Mouse (Mus musculus) kidney, adult 2 months (tissue): ENCODE data around the gene Arf3.

Experiments
- CTCF ChIP-seq: fragments of 200-500 bp; conservative IDR thresholded peaks from 2 replicates; pipeline ENCODE4 v1.5.1; 2011; ENCODE audit warnings: low read depth, mild to moderate bottlenecking, control low read depth, low read length, moderate library complexity, mixed read lengths; ENCODE audit not compliant: insufficient read depth, insufficient read length
- POLR2A ChIP-seq: fragments of 200-500 bp; IDR thresholded peaks from one replicate; pipeline ENCODE4 v1.6.1; 2011; ENCODE audit warnings: low read depth, low read length, control low read depth

DNA sequence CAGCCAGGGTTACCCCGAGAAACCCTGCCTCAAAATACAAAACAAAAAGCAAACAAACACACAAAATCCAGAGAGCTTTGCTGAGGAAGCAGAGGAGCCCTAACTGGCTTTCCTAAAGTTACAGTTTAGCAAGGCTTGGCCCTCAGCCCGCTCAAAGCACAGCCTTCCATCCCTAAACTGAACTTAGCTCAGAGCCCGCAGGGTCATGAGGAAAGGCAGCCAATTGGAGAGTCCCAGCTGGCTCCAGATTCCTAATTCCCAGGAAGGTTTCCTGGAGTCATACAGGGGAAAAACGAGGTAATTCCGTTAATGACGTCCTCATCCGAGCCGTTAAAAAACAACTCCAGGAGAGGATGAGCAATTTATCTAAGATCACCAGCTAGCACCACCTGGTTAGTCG is 67.3 kb downstream of the Arf3 start:
- TF ChIP-seq CTCF (no peak), POLR2A (no peak)
